Mouse (Mus musculus): Measurements from ENCODE around the gene Mertk.
"Not testable (repeated sequence)": the region's sequence is repeated elsewhere in the genome, so short reads cannot be mapped to it uniquely, and the experiment has no call there.

Gene Mertk

GRCm38 (mm10) chr2:128698693-128699181 lies at the start of gene Mertk:
TSS of gene Mertk (plus strand) at chr2:128698956.
- DNase-seq: peak; percentile 7

GRCm38 (mm10) chr2:128680661-128681060 lies 18.1 kb upstream of the Mertk start:
- DNase-seq: no peak

- peak; percentile 91 for DNase-seq
Observed at GRCm38 (mm10) chr2:128686921-128687557, 11.7 kb upstream of the Mertk start, which contains the start of gene Anapc1. TSS of gene Anapc1 (minus strand) at chr2:128687391.

GRCm38 (mm10) chr2:128687558-128688120 lies 11.1 kb upstream of the Mertk start:
- no peak for DNase-seq

GRCm38 (mm10) chr2:128692336-128692735 lies 6.4 kb upstream of the Mertk start:
- no peak for DNase-seq

- no peak for DNase-seq
Observed at GRCm38 (mm10) chr2:128692771-128693170, 6.0 kb upstream of the Mertk start.

- no peak for DNase-seq
Observed at GRCm38 (mm10) chr2:128693236-128693635, 5.5 kb upstream of the Mertk start.

- DNase-seq: not testable (repeated sequence)
Observed at GRCm38 (mm10) chr2:128693828-128694227, 4.9 kb upstream of the Mertk start.

GRCm38 (mm10) chr2:128694548-128694947 lies 4.2 kb upstream of the Mertk start:
- DNase-seq: no peak

- no peak for DNase-seq
Observed at GRCm38 (mm10) chr2:128696426-128696825, 2.3 kb upstream of the Mertk start.

GRCm38 (mm10) chr2:128697047-128697446 lies 1.7 kb upstream of the Mertk start:
- DNase-seq: no peak

GRCm38 (mm10) chr2:128697566-128697965 lies 1.2 kb upstream of the Mertk start:
- DNase-seq: no peak

GRCm38 (mm10) chr2:128698140-128698692 lies 540 bp upstream of the Mertk start:
- DNase-seq: peak; percentile 44

- no peak for DNase-seq
Observed at GRCm38 (mm10) chr2:128699201-128699885, 587 bp downstream of the Mertk start.

GRCm38 (mm10) chr2:128704474-128704873 lies 5.7 kb downstream of the Mertk start:
- DNase-seq: no peak

GRCm38 (mm10) chr2:128709264-128709663 lies 10.5 kb downstream of the Mertk start:
- DNase-seq: no peak

- no peak for DNase-seq
Observed at GRCm38 (mm10) chr2:128710609-128711008, 11.9 kb downstream of the Mertk start.

GRCm38 (mm10) chr2:128712940-128713339 lies 14.2 kb downstream of the Mertk start:
- DNase-seq: no peak

- DNase-seq: no peak
Observed at GRCm38 (mm10) chr2:128713548-128714003, 14.8 kb downstream of the Mertk start.

GRCm38 (mm10) chr2:128714724-128715241 lies 16.0 kb downstream of the Mertk start:
- DNase-seq: no peak

- no peak for DNase-seq
Observed at GRCm38 (mm10) chr2:128715979-128716378, 17.2 kb downstream of the Mertk start.

- DNase-seq: no peak
Observed at GRCm38 (mm10) chr2:128719380-128719779, 20.6 kb downstream of the Mertk start.

- no peak for DNase-seq
Observed at GRCm38 (mm10) chr2:128722106-128722710, 23.5 kb downstream of the Mertk start.
